Mouse (Mus musculus) ovary, postnatal 10 days (tissue): ENCODE data around the gene Rcc1l.
A peak's percentile ranks its signal among the peaks of the same experiment; 100 is the strongest.

Experiments used
- DNase-seq: peaks from one replicate; pipeline ENCODE4 v3.0.0; 2022; ENCODE audit warnings: low spot score

The Rcc1l gene

DNA sequence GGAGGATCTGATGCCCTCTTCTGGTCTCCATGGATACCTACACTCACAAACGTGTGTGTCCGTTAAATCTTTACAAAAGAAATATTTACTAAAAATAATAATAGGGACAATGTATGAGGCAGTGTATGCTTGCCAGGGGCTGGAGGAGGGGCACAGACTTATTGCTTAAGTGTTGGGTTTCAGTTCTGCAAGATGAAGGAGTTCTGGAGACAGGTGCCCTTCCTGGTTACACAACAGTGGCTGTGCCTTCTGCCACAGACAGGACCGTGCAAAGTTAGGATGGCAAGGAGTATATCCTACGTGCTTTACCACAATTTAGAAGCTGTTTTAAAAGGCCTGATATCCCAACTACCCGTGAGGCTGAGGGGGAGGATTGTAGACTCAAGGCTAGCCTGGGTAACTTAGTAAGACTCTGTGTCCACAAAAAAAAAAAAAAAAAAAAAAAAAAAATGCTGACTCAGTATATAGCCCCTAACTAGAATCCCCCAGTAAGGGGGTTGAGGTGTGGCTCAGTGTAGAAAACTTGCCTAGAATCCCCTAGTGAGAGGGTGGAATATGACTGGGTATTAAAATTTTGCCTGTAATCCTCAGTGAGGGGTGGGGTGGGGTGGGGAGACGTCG lies 60.8 kb downstream of the Rcc1l start:
- DNase-seq: no peak

- no peak for DNase-seq
Observed at GRCm38 (mm10) chr5:134114981-134115380, 61.6 kb downstream of the Rcc1l start.

GRCm38 (mm10) chr5:134105829-134106228 lies 70.7 kb downstream of the Rcc1l start:
- DNase-seq: no peak

- DNase-seq: no peak
Observed at GRCm38 (mm10) chr5:134102720-134103119, 73.9 kb downstream of the Rcc1l start.

DNA sequence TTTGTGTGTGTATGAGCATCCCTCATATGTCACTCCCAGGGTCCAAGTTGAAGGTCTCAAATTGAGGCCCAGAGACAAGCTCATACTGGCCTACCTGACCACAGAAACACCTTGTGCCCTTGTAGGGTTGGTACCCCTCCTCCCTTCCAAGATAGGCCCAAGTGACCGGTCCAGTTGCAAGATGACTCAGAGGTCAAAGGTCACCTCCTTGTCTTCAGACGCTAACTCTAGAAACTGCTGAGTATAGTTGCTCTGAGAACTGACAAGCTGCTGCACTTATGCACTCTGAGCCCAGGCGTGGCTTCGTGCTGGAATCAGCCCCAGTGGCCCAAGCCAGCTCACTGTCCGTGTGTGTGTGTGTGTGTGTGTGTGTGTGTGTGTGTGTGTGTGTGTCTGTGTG lies 74.7 kb downstream of the Rcc1l start:
- peak; percentile 3 for DNase-seq

GRCm38 (mm10) chr5:134101322-134101721 lies 75.3 kb downstream of the Rcc1l start:
- DNase-seq: no peak

DNA sequence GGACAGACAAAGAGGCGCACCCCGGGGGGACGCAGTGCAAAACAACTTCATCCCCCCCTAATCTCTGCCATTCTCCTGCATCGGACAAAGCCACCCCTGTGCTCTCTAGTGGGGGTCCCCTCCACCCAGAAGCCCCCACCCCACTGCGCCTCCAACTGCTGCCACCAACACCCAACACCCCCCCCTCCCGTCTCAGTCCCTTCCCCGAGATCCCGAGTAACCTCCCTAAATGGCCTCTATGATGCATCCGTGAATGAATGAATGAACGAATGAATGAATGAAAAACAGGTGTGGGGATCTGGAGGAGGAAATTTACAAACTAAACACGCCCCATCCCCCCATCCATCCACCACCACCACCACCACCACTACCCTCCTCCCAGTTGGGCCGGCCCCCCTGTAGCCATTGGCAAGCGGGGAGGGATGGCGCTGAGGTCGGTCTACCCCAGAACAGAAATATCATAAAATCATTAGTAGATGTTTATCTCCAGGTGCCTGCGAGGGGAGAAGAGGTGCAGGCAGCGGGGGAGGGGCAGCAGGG lies 76.3 kb downstream of the Rcc1l start:
- no peak for DNase-seq

- peak; percentile 83 for DNase-seq
Observed at GRCm38 (mm10) chr5:134099496-134100211, 76.9 kb downstream of the Rcc1l start, which contains the start of gene Castor2. Castor2 (plus strand) TSS chr5:134099711.

DNA sequence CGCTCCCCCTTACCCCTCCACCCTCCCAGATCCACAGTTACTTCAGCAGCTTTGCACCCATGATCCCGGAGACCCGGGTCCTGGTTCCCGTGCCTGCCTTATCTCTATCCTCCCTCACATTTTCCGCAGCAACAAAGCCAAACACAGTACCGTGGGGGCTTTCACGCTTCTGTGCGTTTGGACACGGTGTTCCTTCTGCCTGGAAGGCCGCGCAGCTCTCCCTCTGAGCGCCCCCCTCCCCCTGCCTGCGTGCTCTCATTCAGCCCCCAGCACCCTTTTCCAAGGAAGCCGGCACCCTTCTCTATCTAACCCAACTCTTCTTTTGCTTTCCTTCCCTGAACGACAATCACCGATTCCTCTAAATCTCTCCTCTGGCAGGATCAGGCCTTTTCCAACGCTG lies 77.6 kb downstream of the Rcc1l start:
- DNase-seq: no peak

- DNase-seq: no peak
Observed at GRCm38 (mm10) chr5:134098341-134098902, 78.2 kb downstream of the Rcc1l start.
